Mouse (Mus musculus): ENCODE data around the gene D1Pas1.

DNA sequence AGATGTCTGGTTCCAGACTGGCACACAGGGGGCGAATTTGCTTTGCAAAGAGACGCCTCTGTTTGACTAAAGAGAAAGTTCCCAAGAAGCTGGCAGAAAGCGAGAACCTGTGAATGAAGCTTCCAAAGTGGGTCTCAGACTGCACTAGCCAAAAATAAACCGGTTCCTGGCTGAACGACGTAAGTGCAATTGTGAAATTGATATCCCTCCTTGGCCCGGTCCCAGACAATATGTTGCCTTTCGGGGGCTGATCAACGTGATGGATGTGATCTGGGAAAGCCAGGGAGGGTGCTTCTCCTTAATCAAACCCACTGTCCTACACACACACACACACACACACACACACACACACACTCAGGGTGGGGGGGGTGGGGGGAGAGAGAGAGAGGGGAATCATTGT is 41.8 kb upstream of the D1Pas1 start:
- TF ChIP-seq CTCF (IDR thresholded peaks at IDR 0.05; ENCODE audit: control insufficient read depth, insufficient read depth, insufficient replicate concordance, low read depth, low read length) (no peak), POLR2A (IDR thresholded peaks at IDR 0.05; ENCODE audit: control insufficient read depth, low read depth, low read length) (no peak)

Measured in testis, adult 2 months (tissue).